Mouse (Mus musculus) left cerebral cortex, adult 9 months (tissue): ENCODE measurements around the gene Vmn1r2.
"Not testable (repeated sequence)": the region's sequence is repeated elsewhere in the genome, so short reads cannot be mapped to it uniquely, and the experiment has no call there.

Experiments
- DNase-seq, 2 experiments: peaks; one replicate each; pipeline ENCODE4 v3.0.0; 2022; ENCODE audit warnings: low spot score in 2 of 2

Gene Vmn1r2

DNA sequence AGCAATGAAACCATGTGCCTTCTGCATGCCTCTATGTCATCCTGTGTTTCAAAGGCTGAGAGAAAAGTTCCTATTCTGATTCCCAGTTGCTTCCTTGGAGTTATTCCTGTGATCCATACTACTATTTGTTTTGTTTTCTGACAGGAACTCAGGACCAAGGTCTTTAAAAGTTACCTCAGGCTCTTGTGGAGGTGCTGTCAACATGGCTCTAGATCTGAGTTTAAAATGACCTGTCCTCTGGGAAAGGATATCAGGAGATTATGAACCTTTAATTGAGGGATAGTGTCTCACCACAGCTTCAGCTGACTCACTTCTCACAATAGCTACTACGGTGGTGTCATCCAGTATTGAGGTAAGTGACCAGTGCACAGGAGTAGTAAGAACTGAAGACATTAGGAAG is at the start of gene Vmn1r2:
Gene Vmn1r2, plus strand, starts transcription at position 301 of the 400 bp plus-strand sequence.
- DNase-seq: not testable (repeated sequence)

DNA sequence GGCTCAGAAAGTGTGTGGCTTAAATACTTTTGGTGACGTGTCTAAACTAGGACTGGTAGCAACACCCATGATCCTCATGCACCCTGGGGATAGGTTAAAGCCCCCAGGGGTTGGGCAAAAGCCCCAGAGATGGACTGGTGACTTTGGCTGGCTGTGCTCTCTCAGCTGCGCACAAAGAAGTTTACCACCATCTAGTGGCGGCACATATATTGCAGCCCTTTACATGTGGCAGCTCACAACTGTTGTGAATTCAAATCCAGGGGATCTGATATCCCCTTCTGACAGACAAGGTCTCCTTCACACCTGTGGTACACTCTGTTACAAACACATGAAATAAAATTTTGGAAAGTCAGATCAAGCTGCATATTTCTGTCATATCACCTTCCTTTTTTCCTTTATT is 19.2 kb upstream of the Vmn1r2 start:
- not testable (repeated sequence) for DNase-seq

DNA sequence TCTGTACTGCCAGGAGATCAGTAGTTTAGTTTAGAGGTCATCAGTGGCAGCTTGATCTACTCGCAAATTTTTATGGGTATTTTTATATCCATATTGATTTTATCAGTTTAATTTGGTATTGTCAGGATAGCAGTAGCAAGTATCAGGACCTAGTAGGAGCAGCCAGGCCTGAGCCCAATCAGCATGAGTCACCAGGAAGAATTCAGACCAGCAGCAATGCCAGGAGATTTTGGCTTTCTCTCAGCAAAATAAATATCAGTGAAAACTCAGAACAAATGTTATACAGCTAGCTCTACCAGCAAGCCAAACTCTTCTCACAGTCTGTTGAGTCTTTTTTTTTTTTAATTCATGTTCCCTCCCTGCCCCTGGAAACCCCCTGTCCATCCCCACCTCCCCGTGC is 13.8 kb upstream of the Vmn1r2 start:
- DNase-seq: not testable (repeated sequence)

DNA sequence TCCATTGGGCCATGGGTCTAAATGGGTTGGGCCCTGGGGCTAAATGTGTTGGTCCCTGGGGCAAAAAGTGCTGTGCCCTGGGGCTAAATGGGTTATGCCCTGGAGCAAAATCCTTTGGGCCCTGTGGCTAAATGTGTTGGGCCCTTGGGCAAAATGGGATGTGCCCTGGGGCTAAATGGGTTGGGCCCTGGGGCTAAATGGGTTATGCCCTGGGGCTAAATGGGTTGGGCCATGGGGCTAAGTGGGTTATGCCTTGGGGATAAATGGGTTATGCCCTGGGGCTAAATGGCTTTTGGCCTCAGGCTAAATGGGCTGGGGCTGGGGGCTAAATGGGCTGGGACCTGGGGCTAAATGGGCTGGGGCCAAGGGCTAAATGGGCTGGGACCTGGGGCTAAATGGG is 2.7 kb upstream of the Vmn1r2 start:
- DNase-seq: not testable (repeated sequence)

DNA sequence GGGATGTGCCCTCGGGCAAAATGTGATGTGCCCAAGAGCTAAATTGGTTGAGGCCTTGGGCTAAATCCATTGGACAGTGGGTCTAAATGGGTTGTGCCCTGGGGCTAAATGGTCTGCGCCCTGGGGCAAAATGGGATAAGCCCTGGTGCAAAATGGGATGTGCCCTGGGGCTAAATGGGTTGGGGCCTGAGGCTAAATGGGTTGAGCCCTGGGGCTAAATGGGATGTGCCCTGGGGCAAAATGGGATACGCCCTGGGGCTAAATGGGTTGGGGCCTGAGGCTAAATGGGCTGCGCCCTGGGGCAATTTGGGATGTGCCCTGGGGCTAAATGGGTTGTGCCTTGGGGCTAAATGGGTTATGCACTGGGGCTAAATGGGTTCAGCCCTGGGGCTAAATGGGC is 2.1 kb upstream of the Vmn1r2 start:
- DNase-seq: no peak

DNA sequence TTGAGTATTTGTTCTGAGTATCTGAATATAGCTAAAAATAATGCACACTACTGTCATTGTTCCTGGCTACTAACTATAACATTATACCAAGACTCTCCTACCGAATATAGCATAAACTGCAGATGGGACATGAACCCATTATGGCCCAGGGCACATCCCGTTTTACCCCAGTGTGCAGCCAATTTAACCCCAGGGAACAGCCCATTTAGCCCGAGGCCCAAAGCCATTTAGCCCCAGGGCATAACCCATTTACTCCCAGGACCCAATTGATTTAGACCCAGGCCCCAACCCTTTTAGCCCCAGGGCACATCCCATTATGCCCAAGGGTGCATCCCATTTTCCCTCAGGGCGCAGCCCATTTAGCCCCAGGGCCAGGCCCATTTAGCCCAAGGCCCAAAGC is 7.5 kb downstream of the Vmn1r2 start:
- DNase-seq: not testable (repeated sequence)

DNA sequence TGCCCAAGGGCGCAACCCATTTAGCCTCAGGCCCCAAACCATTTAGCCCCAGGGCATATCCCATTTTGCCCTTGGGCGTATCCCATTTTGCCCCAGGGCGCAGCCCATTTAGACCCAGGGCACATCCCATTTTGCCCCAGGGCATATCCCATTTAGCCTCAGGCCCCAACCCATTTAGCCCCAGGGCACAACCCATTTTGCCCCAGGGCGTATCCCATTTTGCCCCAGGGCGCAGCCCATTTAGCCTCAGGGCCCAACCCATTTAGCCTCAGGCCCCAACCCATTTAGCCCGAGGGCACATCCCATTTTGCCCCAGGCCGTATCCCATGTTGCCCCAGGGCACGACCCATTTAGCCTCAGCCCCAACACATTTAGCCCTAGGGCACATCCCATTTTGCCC is 8.6 kb downstream of the Vmn1r2 start:
- DNase-seq: not testable (repeated sequence)

DNA sequence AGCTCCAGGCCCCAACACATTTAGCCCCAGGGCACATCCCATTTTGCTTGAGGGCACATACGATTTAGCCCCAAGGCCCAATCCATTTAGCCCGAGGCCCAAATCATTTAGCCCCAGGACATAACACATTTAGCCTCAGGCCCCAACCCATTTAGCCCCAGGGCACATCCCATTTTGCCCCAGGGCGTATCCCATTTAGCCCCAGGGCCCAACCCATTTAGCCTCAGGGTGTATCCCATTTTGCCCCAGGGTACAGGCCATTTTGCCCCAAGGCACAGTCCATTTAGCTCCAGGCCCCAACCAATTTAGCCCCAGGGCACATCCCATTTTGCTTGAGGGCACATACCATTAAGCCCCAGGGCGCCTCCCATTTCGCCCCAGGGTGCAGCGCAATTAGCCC is 9.1 kb downstream of the Vmn1r2 start:
- not testable (repeated sequence) for DNase-seq

DNA sequence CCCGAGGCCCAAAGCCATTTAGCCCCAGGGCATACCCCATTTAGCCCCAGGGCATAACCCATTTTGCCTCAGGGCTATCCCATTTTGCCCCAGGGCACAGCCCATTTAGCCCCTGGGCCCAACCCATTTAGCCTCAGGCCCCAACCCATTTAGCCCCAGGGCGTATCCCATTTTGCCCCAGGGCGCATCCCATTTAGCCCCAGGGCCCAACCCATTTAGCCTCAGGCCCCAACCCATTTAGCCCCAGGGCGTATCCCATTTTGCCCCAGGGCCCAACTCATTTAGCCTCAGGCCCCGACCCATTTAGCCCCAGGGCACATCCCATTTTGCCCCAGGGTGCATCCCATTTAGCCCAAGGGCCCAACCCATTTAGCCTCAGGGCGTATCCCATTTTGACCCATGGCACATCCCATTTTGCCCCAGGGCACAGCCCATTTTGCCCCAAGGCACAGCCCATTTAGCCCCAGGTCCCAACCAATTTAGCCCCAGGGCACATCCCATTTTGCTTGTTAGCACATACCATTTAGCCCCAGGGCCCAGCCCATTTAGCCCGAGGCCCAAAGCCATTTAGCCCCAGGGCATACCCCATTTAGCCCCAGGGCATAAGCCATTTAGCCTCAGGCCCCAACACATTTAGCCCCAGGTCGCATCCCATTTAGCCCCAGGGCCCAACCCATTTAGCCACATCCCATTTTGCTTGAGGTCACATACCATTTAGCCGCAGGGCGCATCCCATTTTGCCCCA is 9.8 kb downstream of the Vmn1r2 start:
- DNase-seq: not testable (repeated sequence)

DNA sequence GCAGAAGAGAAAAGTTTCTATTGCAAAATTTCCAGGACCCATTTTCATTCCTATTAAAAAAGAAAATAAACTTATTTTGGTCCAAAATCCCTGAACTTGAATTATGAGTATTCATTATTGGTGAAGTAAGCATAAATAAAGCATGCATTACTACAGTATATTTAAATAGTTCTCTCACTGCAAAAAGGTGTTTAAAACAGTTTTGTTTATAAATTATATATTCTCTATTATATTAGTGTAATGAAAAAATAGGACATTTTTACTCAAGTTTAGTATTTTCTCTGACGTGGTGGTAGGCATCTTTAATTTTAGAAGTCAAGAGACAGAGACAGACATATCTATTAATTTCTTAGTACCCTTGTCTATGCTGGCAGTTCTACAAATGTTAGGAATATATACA is 18.1 kb downstream of the Vmn1r2 start, which contains the start of gene Vmn1r3:
Gene Vmn1r3, minus strand, starts transcription at position 101 of the 400 bp plus-strand sequence.
- not testable (repeated sequence) for DNase-seq

DNA sequence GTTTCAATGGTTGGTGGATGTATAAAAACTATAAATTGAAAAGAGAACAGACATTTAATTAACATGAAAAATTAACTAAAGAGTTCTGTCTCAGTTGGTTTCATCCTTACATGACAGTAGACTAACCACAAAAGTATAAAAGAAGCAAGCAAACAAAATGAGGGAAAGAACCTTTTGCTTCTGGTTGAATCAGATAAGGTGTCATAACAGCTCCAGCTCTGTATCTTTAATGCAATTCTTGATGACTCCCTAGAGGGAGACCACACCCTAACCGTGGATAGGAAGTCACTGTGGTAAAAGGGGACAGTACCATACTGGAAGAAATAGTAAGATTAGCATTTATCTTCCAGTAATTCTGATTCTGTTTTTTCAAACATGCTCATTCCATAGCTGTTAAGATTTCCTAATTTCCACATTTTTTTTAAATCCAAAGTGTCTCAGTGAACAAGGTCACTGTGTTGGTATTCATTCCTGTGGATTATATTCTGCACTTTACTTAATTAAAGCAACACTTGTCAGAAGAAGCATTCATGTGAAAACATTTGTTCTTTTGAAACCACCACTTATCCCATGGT is 42.6 kb downstream of the Vmn1r2 start:
- not testable (repeated sequence) for DNase-seq

DNA sequence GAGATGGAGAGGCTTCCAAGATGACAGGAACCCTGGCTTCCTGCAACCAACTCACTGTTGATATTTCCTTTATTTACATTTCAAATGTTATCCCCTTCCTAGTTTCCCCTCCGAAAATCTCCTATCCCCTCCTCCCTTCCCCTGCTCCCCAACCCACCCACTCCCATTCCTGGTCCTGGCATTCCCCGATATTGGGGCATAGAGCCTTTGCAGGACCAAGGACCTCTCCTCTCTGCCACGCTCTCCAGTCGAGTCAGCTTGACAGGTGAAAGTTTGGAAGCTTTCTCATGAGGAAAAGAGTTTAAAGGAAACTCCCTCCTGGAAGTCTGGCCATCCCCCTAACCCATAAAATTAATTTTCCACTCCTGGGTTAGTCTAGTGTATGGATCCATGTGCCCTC is 46.2 kb downstream of the Vmn1r2 start:
- DNase-seq: not testable (repeated sequence)

DNA sequence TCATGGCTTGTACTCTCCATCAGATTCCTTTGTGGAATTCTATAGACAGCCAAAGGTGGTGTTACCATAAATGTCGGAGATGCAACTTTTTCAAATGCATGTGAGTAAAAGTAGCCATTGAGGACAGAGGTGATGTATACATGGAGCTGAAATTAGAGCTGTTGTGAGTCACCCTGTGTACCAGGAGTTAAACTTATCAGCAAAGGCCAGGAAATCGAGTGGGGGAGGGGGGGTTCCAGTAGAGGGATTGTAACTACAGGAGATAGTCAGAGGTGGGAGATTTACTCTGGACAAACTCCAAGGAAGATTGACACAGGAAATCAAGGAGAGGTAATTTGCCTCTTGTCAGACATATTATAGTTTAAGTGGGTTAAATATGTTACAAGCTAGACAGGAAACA is 49.3 kb downstream of the Vmn1r2 start:
- not testable (repeated sequence) for DNase-seq
